Mouse (Mus musculus): ENCODE data around the gene Ppp2r2d. TPM values are rescaled to one million over a fixed set of nuclear protein-coding genes. Genes with fewer than 3 reads are reported as not detected.
A peak's percentile ranks its signal among the peaks of the same experiment; 100 is the strongest.

Ppp2r2d gene
- polyA plus RNA-seq, 1 experiment from 2014 or later, result 76.2 TPM

- H3K9ac ChIP-seq (ENCODE audit: low read length), result no peak overlapping the region
- no peaks in the 10 kb centered on the region for H3K4me1 ChIP-seq (ENCODE audit: control insufficient read depth, insufficient read depth, low read length)
- no peak overlapping the region for H3K4me3 ChIP-seq (ENCODE audit: low read depth, low read length)
- H3K27me3 ChIP-seq (ENCODE audit: control insufficient read depth, insufficient read depth, low read length), result no peaks in the 10 kb centered on the region
- ATAC-seq (ENCODE audit: low FRiP score) (no peak), DNase-seq (ENCODE audit: low spot score, missing footprints) (no peak)
- peaks cover 4% of the 10 kb centered on the region; the same call in 1 of the 2 replicates for H3K36me3 ChIP-seq (ENCODE audit: control insufficient read depth, insufficient read depth, low read length)
- H3K9me3 ChIP-seq (ENCODE audit: control insufficient read depth, low read length), result no peaks in the 10 kb centered on the region
- no peak overlapping the region for H3K27ac ChIP-seq (ENCODE audit: low read depth, low read length)
- WGBS, result 95% methylated on average over 3 of the region's 3 CpGs
- H3K4me2 ChIP-seq, result no peak overlapping the region
These were observed 10.9 kb upstream of the Ppp2r2d start for GRCm38 (mm10) chr7:138835028-138835427.

GRCm38 (mm10) chr7:138840594-138841021 lies 5.3 kb upstream of the Ppp2r2d start:
- Histone ChIP-seq H3K36me3 (ENCODE audit: control insufficient read depth, insufficient read depth, low read length) (peaks cover 4% of the 10 kb centered on the region; the same call in 1 of the 2 replicates), H3K4me3 (ENCODE audit: low read depth, low read length) (no peak overlapping the region), H3K4me2 (no peak overlapping the region), H3K4me1 (ENCODE audit: control insufficient read depth, insufficient read depth, low read length) (peaks cover 14% of the 10 kb centered on the region), H3K9ac (ENCODE audit: low read length) (no peak overlapping the region), H3K27me3 (ENCODE audit: control insufficient read depth, insufficient read depth, low read length) (no peaks in the 10 kb centered on the region), H3K9me3 (ENCODE audit: control insufficient read depth, low read length) (no peaks in the 10 kb centered on the region), H3K27ac (ENCODE audit: low read depth, low read length) (no peak overlapping the region)
- ATAC-seq (ENCODE audit: low FRiP score) (peak; percentile 51), DNase-seq (ENCODE audit: low spot score, missing footprints) (peak; percentile 95)
- 46% methylated on average over 4 of the region's 4 CpGs for whole genome bisulfite sequencing

- no peak for DNase-seq (ENCODE audit: low spot score, missing footprints)
- Histone ChIP-seq H3K27ac (ENCODE audit: low read depth, low read length) (no peak overlapping the region), H3K4me1 (ENCODE audit: control insufficient read depth, insufficient read depth, low read length) (peaks cover 14% of the 10 kb centered on the region), H3K9me3 (ENCODE audit: control insufficient read depth, low read length) (no peaks in the 10 kb centered on the region), H3K36me3 (ENCODE audit: control insufficient read depth, insufficient read depth, low read length) (no peaks in the 10 kb centered on the region; the same call in 1 of the 2 replicates), H3K27me3 (ENCODE audit: control insufficient read depth, insufficient read depth, low read length) (no peaks in the 10 kb centered on the region), H3K9ac (ENCODE audit: low read length) (no peak overlapping the region), H3K4me2 (no peak overlapping the region), H3K4me3 (ENCODE audit: low read depth, low read length) (no peak overlapping the region)
- WGBS, result 71% methylated on average over 3 of the region's 3 CpGs
- ATAC-seq (ENCODE audit: low FRiP score), result no peak
These were observed 4.3 kb upstream of the Ppp2r2d start for GRCm38 (mm10) chr7:138841436-138842151.

GRCm38 (mm10) chr7:138843421-138843820 lies 2.5 kb upstream of the Ppp2r2d start:
- Histone ChIP-seq H3K27me3 (ENCODE audit: control insufficient read depth, insufficient read depth, low read length) (no peaks in the 10 kb centered on the region), H3K4me1 (ENCODE audit: control insufficient read depth, insufficient read depth, low read length) (peaks cover 25% of the 10 kb centered on the region), H3K9me3 (ENCODE audit: control insufficient read depth, low read length) (no peaks in the 10 kb centered on the region), H3K36me3 (ENCODE audit: control insufficient read depth, insufficient read depth, low read length) (no peaks in the 10 kb centered on the region), H3K4me2 (no peak overlapping the region), H3K27ac (ENCODE audit: low read depth, low read length) (no peak overlapping the region), H3K9ac (ENCODE audit: low read length) (no peak overlapping the region), H3K4me3 (ENCODE audit: low read depth, low read length) (no peak overlapping the region)
- 89% methylated on average over 4 of the region's 4 CpGs for WGBS
- DNase-seq (ENCODE audit: low spot score, missing footprints) (no peak), ATAC-seq (ENCODE audit: low FRiP score) (no peak)

- Histone ChIP-seq H3K27me3 (ENCODE audit: control insufficient read depth, insufficient read depth, low read length) (no peaks in the 10 kb centered on the region), H3K9me3 (ENCODE audit: control insufficient read depth, low read length) (no peaks in the 10 kb centered on the region), H3K4me1 (ENCODE audit: control insufficient read depth, insufficient read depth, low read length) (peaks cover 27% of the 10 kb centered on the region), H3K4me3 (ENCODE audit: low read depth, low read length) (peak overlapping the region; percentile 80), H3K9ac (ENCODE audit: low read length) (peak overlapping the region; percentile 96), H3K4me2 (peak overlapping the region; percentile 88), H3K36me3 (ENCODE audit: control insufficient read depth, insufficient read depth, low read length) (no peaks in the 10 kb centered on the region), H3K27ac (ENCODE audit: low read depth, low read length) (no peak overlapping the region)
- 55% methylated on average over 8 of the region's 8 CpGs for WGBS
- ATAC-seq (ENCODE audit: low FRiP score) (no peak), DNase-seq (ENCODE audit: low spot score, missing footprints) (no peak)
These were observed 768 bp upstream of the Ppp2r2d start for GRCm38 (mm10) chr7:138845111-138845510.

- H3K4me2 ChIP-seq, result peak overlapping the region; percentile 73
- peak; percentile 95 for DNase-seq (ENCODE audit: low spot score, missing footprints)
- H3K27ac ChIP-seq (ENCODE audit: low read depth, low read length), result peak overlapping the region; percentile 89
- under 1% methylated on average over 60 of the region's 61 CpGs for WGBS
- no peaks in the 10 kb centered on the region for H3K27me3 ChIP-seq (ENCODE audit: control insufficient read depth, insufficient read depth, low read length)
- H3K9ac ChIP-seq (ENCODE audit: low read length), result peak overlapping the region; percentile 96
- H3K4me3 ChIP-seq (ENCODE audit: low read depth, low read length), result peak overlapping the region; percentile 80
- ATAC-seq (ENCODE audit: low FRiP score), result peak; percentile 87
- H3K9me3 ChIP-seq (ENCODE audit: control insufficient read depth, low read length), result no peaks in the 10 kb centered on the region
- H3K4me1 ChIP-seq (ENCODE audit: control insufficient read depth, insufficient read depth, low read length), result peaks cover 31% of the 10 kb centered on the region
- no peaks in the 10 kb centered on the region for H3K36me3 ChIP-seq (ENCODE audit: control insufficient read depth, insufficient read depth, low read length)
These were observed 668 bp downstream of the Ppp2r2d start for GRCm38 (mm10) chr7:138846502-138846991.

- Histone ChIP-seq H3K27ac (ENCODE audit: low read depth, low read length) (no peak overlapping the region), H3K36me3 (ENCODE audit: control insufficient read depth, insufficient read depth, low read length) (no peaks in the 10 kb centered on the region), H3K4me2 (peak overlapping the region; percentile 73), H3K4me3 (ENCODE audit: low read depth, low read length) (peak overlapping the region; percentile 80), H3K27me3 (ENCODE audit: control insufficient read depth, insufficient read depth, low read length) (no peaks in the 10 kb centered on the region), H3K9ac (ENCODE audit: low read length) (peak overlapping the region; percentile 96), H3K4me1 (ENCODE audit: control insufficient read depth, insufficient read depth, low read length) (peaks cover 31% of the 10 kb centered on the region), H3K9me3 (ENCODE audit: control insufficient read depth, low read length) (no peaks in the 10 kb centered on the region)
- DNase-seq (ENCODE audit: low spot score, missing footprints), result peak; percentile 60
- 54% methylated on average over 13 of the region's 13 CpGs for WGBS
- ATAC-seq (ENCODE audit: low FRiP score), result no peak
These were observed 1.6 kb downstream of the Ppp2r2d start for GRCm38 (mm10) chr7:138847316-138848027.

GRCm38 (mm10) chr7:138848028-138848920 lies 2.4 kb downstream of the Ppp2r2d start:
- Histone ChIP-seq H3K9me3 (ENCODE audit: control insufficient read depth, low read length) (no peaks in the 10 kb centered on the region), H3K27me3 (ENCODE audit: control insufficient read depth, insufficient read depth, low read length) (no peaks in the 10 kb centered on the region), H3K36me3 (ENCODE audit: control insufficient read depth, insufficient read depth, low read length) (no peaks in the 10 kb centered on the region), H3K27ac (ENCODE audit: low read depth, low read length) (no peak overlapping the region), H3K4me1 (ENCODE audit: control insufficient read depth, insufficient read depth, low read length) (peaks cover 31% of the 10 kb centered on the region), H3K9ac (ENCODE audit: low read length) (no peak overlapping the region), H3K4me3 (ENCODE audit: low read depth, low read length) (no peak overlapping the region), H3K4me2 (no peak overlapping the region)
- 88% methylated on average over 7 of the region's 7 CpGs for WGBS
- peak; percentile 79 for DNase-seq (ENCODE audit: low spot score, missing footprints)
- ATAC-seq (ENCODE audit: low FRiP score), result no peak
